Mouse (Mus musculus): ENCODE results near the gene Vars. TPM values are rescaled to one million over a fixed set of nuclear protein-coding genes. Genes with fewer than 3 reads are reported as not detected.

Vars gene
- polyA plus RNA-seq, 2 experiments, result 88.3 to 163 TPM

GRCm38 (mm10) chr17:35064951-35065947, 64.5 kb downstream of the Vars start, which contains the start of gene Ly6g6c:
Ly6g6c (plus strand) TSS chr17:35065388.
- 2% methylated on average over 45 of the region's 48 CpGs for WGBS
- no peak for TF ChIP-seq POLR2A (IDR thresholded peaks at IDR 0.05; ENCODE audit: borderline replicate concordance, extremely low read depth, insufficient read depth, insufficient read length)
- Histone ChIP-seq H3K9ac (ENCODE audit: low read depth, low read length, severe bottlenecking) (peak within 1 kb of the TSS; percentile 25), H3K36me3 (ENCODE audit: control insufficient read depth, insufficient read depth, low read length) (peaks cover 30% of the 10 kb centered on the region), H3K27me3 (ENCODE audit: control insufficient read depth, insufficient read depth, low read length) (peaks cover 23% of the 10 kb centered on the region), H3K27ac (replicated peaks; ENCODE audit: low read depth, low read length) (peak within 1 kb of the TSS; percentile 20; the same call in 1 of the 2 replicates), H3K4me2 (replicated peaks; ENCODE audit: low read depth, low read length, severe bottlenecking) (peak within 1 kb of the TSS; percentile 56), H3K4me1 (ENCODE audit: control insufficient read depth, insufficient read depth, low read length) (peaks cover 24% of the 10 kb centered on the region), H3K4me3 (replicated peaks; ENCODE audit: low read length) (peak within 1 kb of the TSS; percentile 25), H3K9me3 (ENCODE audit: control insufficient read depth, low read length) (no peaks in the 10 kb centered on the region)
- peak; percentile 43; the same call in 1 of the 2 replicates for ATAC-seq (ENCODE audit: low FRiP score, low read depth)
- no peak for DNase-seq (ENCODE audit: low spot score)

Other genes with a start within 250 kb of the Vars start
Only the 30 nearest of the 45 such genes appear.
- gene Cfb, start 138.5 kb upstream of the Vars start, polyA plus RNA-seq (2012; rRNA removed), result 0.76 and 0.88 TPM in 2 replicates
- 1.6 and 2.1 TPM in 2 replicates for gene Cfb, start 138.5 kb upstream of the Vars start, polyA plus RNA-seq (2014; fragmentation: Nextera tagmentation; extraction: Ambion mirVana)
- gene Zbtb12, start 121.5 kb upstream of the Vars start, polyA plus RNA-seq (2012; rRNA removed), result 44.3 and 52.0 TPM in 2 replicates
- 1.4 and 1.5 TPM in 2 replicates for gene Zbtb12, start 121.5 kb upstream of the Vars start, polyA plus RNA-seq (2014; fragmentation: Nextera tagmentation; extraction: Ambion mirVana)
- not detected in 2 replicates for gene Gm20547, start 118.9 kb upstream of the Vars start, polyA plus RNA-seq (2012; rRNA removed)
- not detected in 2 replicates for gene Gm20547, start 118.9 kb upstream of the Vars start, polyA plus RNA-seq (2014; fragmentation: Nextera tagmentation; extraction: Ambion mirVana)
- gene C2, start 102.7 kb upstream of the Vars start, polyA plus RNA-seq (2012; rRNA removed), result 4.7 and 5.1 TPM in 2 replicates
- gene C2, start 102.7 kb upstream of the Vars start, polyA plus RNA-seq (2014; fragmentation: Nextera tagmentation; extraction: Ambion mirVana), result 3.9 and 4.9 TPM in 2 replicates
- 232 and 297 TPM in 2 replicates for gene Ehmt2, start 102.5 kb upstream of the Vars start, polyA plus RNA-seq (2012; rRNA removed)
- 72.8 and 80.6 TPM in 2 replicates for gene Ehmt2, start 102.5 kb upstream of the Vars start, polyA plus RNA-seq (2014; fragmentation: Nextera tagmentation; extraction: Ambion mirVana)
- 0.09 and 0.10 TPM in 2 replicates for gene Slc44a4, start 86.5 kb upstream of the Vars start, polyA plus RNA-seq (2012; rRNA removed)
- not detected in 2 replicates for gene Slc44a4, start 86.5 kb upstream of the Vars start, polyA plus RNA-seq (2014; fragmentation: Nextera tagmentation; extraction: Ambion mirVana)
- 19.3 and 26.5 TPM in 2 replicates for gene Neu1, start 69.7 kb upstream of the Vars start, polyA plus RNA-seq (2012; rRNA removed)
- 18.2 and 18.4 TPM in 2 replicates for gene Neu1, start 69.7 kb upstream of the Vars start, polyA plus RNA-seq (2014; fragmentation: Nextera tagmentation; extraction: Ambion mirVana)
- gene Hspa1b, start 41.7 kb upstream of the Vars start, polyA plus RNA-seq (2012; rRNA removed), result 22.8 and 25.6 TPM in 2 replicates
- 1.6 and 2.2 TPM in 2 replicates for gene Hspa1b, start 41.7 kb upstream of the Vars start, polyA plus RNA-seq (2014; fragmentation: Nextera tagmentation; extraction: Ambion mirVana)
- not detected in 2 replicates for gene Gm20481, start 31.1 kb upstream of the Vars start, polyA plus RNA-seq (2012; rRNA removed)
- not detected in 2 replicates for gene Gm20481, start 31.1 kb upstream of the Vars start, polyA plus RNA-seq (2014; fragmentation: Nextera tagmentation; extraction: Ambion mirVana)
- 6.5 and 7.1 TPM in 2 replicates for gene Hspa1a, start 28.8 kb upstream of the Vars start, polyA plus RNA-seq (2012; rRNA removed)
- 9.5 and 9.6 TPM in 2 replicates for gene Hspa1a, start 28.8 kb upstream of the Vars start, polyA plus RNA-seq (2014; fragmentation: Nextera tagmentation; extraction: Ambion mirVana)
- 0.44 and 0.47 TPM in 2 replicates for gene Hspa1l, start 28.3 kb upstream of the Vars start, polyA plus RNA-seq (2012; rRNA removed)
- 0.85 and 1.4 TPM in 2 replicates for gene Hspa1l, start 28.3 kb upstream of the Vars start, polyA plus RNA-seq (2014; fragmentation: Nextera tagmentation; extraction: Ambion mirVana)
- 186 and 233 TPM in 2 replicates for gene Lsm2, start 19.1 kb upstream of the Vars start, polyA plus RNA-seq (2012; rRNA removed)
- gene Lsm2, start 19.1 kb upstream of the Vars start, polyA plus RNA-seq (2014; fragmentation: Nextera tagmentation; extraction: Ambion mirVana), result 170 and 178 TPM in 2 replicates
- gene Vwa7, start 15.6 kb downstream of the Vars start, polyA plus RNA-seq (2012; rRNA removed), result 0.64 and 0.85 TPM in 2 replicates
- 0.11 and 0.15 TPM in 2 replicates for gene Vwa7, start 15.6 kb downstream of the Vars start, polyA plus RNA-seq (2014; fragmentation: Nextera tagmentation; extraction: Ambion mirVana)
- 12.0 and 15.2 TPM in 2 replicates for gene Sapcd1, start 27.0 kb downstream of the Vars start, polyA plus RNA-seq (2012; rRNA removed)
- gene Sapcd1, start 27.0 kb downstream of the Vars start, polyA plus RNA-seq (2014; fragmentation: Nextera tagmentation; extraction: Ambion mirVana), result 12.5 and 13.7 TPM in 2 replicates
- 6.4 and 6.5 TPM in 2 replicates for gene Msh5, start 45.8 kb downstream of the Vars start, polyA plus RNA-seq (2012; rRNA removed)
- 3.4 and 3.5 TPM in 2 replicates for gene Msh5, start 45.8 kb downstream of the Vars start, polyA plus RNA-seq (2014; fragmentation: Nextera tagmentation; extraction: Ambion mirVana)
- gene Clic1, start 49.0 kb downstream of the Vars start, polyA plus RNA-seq (2012; rRNA removed), result 229 and 236 TPM in 2 replicates
- gene Clic1, start 49.0 kb downstream of the Vars start, polyA plus RNA-seq (2014; fragmentation: Nextera tagmentation; extraction: Ambion mirVana), result 103 and 108 TPM in 2 replicates
- 271 and 326 TPM in 2 replicates for gene Ddah2, start 58.0 kb downstream of the Vars start, polyA plus RNA-seq (2012; rRNA removed)
- 358 and 403 TPM in 2 replicates for gene Ddah2, start 58.0 kb downstream of the Vars start, polyA plus RNA-seq (2014; fragmentation: Nextera tagmentation; extraction: Ambion mirVana)
- 3.4 and 5.5 TPM in 2 replicates for gene Ly6g6c, start 64.4 kb downstream of the Vars start, polyA plus RNA-seq (2012; rRNA removed)
- gene Ly6g6c, start 64.4 kb downstream of the Vars start, polyA plus RNA-seq (2014; fragmentation: Nextera tagmentation; extraction: Ambion mirVana), result 10.4 and 22.3 TPM in 2 replicates
- 0.45 and 0.47 TPM in 2 replicates for gene Mpig6b, start 65.2 kb downstream of the Vars start, polyA plus RNA-seq (2012; rRNA removed)
- gene Mpig6b, start 65.2 kb downstream of the Vars start, polyA plus RNA-seq (2014; fragmentation: Nextera tagmentation; extraction: Ambion mirVana), result 0.64 and 1.3 TPM in 2 replicates
- 14.2 and 14.8 TPM in 2 replicates for gene Ly6g6e, start 75.9 kb downstream of the Vars start, polyA plus RNA-seq (2012; rRNA removed)
- gene Ly6g6e, start 75.9 kb downstream of the Vars start, polyA plus RNA-seq (2014; fragmentation: Nextera tagmentation; extraction: Ambion mirVana), result 18.0 and 28.4 TPM in 2 replicates
- gene Ly6g6d, start 77.1 kb downstream of the Vars start, polyA plus RNA-seq (2012; rRNA removed), result 1.3 and 2.3 TPM in 2 replicates
- gene Ly6g6d, start 77.1 kb downstream of the Vars start, polyA plus RNA-seq (2014; fragmentation: Nextera tagmentation; extraction: Ambion mirVana), result 2.0 TPM in 1 of 2 replicates, not detected in the other
- 0.14 and 0.73 TPM in 2 replicates for gene Ly6g6f, start 84.6 kb downstream of the Vars start, polyA plus RNA-seq (2012; rRNA removed)
- gene Ly6g6f, start 84.6 kb downstream of the Vars start, polyA plus RNA-seq (2014; fragmentation: Nextera tagmentation; extraction: Ambion mirVana), result 0.28 TPM in 1 of 2 replicates, not detected in the other
- 98.6 and 157 TPM in 2 replicates for gene Abhd16a, start 88.3 kb downstream of the Vars start, polyA plus RNA-seq (2012; rRNA removed)
- gene Abhd16a, start 88.3 kb downstream of the Vars start, polyA plus RNA-seq (2014; fragmentation: Nextera tagmentation; extraction: Ambion mirVana), result 78.0 and 88.3 TPM in 2 replicates
- not detected in 2 replicates for gene Ly6g5c, start 107.3 kb downstream of the Vars start, polyA plus RNA-seq (2012; rRNA removed)
- gene Ly6g5c, start 107.3 kb downstream of the Vars start, polyA plus RNA-seq (2014; fragmentation: Nextera tagmentation; extraction: Ambion mirVana), result not detected in 2 replicates
- gene Ly6g5b, start 114.4 kb downstream of the Vars start, polyA plus RNA-seq (2012; rRNA removed), result 2.1 and 3.5 TPM in 2 replicates
- gene Ly6g5b, start 114.4 kb downstream of the Vars start, polyA plus RNA-seq (2014; fragmentation: Nextera tagmentation; extraction: Ambion mirVana), result 0.59 and 0.68 TPM in 2 replicates
- 13.6 and 15.1 TPM in 2 replicates for gene Gpank1, start 120.5 kb downstream of the Vars start, polyA plus RNA-seq (2012; rRNA removed)
- gene Gpank1, start 120.5 kb downstream of the Vars start, polyA plus RNA-seq (2014; fragmentation: Nextera tagmentation; extraction: Ambion mirVana), result 17.5 and 20.0 TPM in 2 replicates
- 181 and 250 TPM in 2 replicates for gene Csnk2b, start 121.1 kb downstream of the Vars start, polyA plus RNA-seq (2012; rRNA removed)
- 275 and 308 TPM in 2 replicates for gene Csnk2b, start 121.1 kb downstream of the Vars start, polyA plus RNA-seq (2014; fragmentation: Nextera tagmentation; extraction: Ambion mirVana)
- 5.7 and 6.6 TPM in 2 replicates for gene D17H6S53E, start 125.4 kb downstream of the Vars start, polyA plus RNA-seq (2012; rRNA removed)
- 6.4 and 8.2 TPM in 2 replicates for gene D17H6S53E, start 125.4 kb downstream of the Vars start, polyA plus RNA-seq (2014; fragmentation: Nextera tagmentation; extraction: Ambion mirVana)
- 1.1 and 1.7 TPM in 2 replicates for gene Apom, start 131.1 kb downstream of the Vars start, polyA plus RNA-seq (2012; rRNA removed)
- gene Apom, start 131.1 kb downstream of the Vars start, polyA plus RNA-seq (2014; fragmentation: Nextera tagmentation; extraction: Ambion mirVana), result 0.26 TPM in 1 of 2 replicates, not detected in the other
- gene Bag6, start 134.2 kb downstream of the Vars start, polyA plus RNA-seq (2012; rRNA removed), result 265 and 361 TPM in 2 replicates
- 76.2 and 82.8 TPM in 2 replicates for gene Bag6, start 134.2 kb downstream of the Vars start, polyA plus RNA-seq (2014; fragmentation: Nextera tagmentation; extraction: Ambion mirVana)

Data from limb, embryonic 14.5 days (tissue).